Comparison of ENCODE assay signal across 17 mouse cellular contexts in genomic region chr1:167083181-167083580, GRCm38 (mm10).
DNase-seq lines count a peak whose midpoint lies in the region; ATAC-seq and TF ChIP-seq lines count a peak whose summit lies in the region.
"Had no signal": no experiment of that assay in that cellular context is flagged by ENCODE, and none has a peak within 500 bp of the region (broad histone marks: within the 10 kb centered on the region; RNA-seq: fewer than 3 reads in every experiment).

No protein-coding gene starts in this region.

- no peak for DNase-seq in midbrain, embryonic 10.5 days (ENCODE audit: low spot score)
- no peak for DNase-seq in midbrain, postnatal 0 days (ENCODE audit: low spot score)
- no peak for DNase-seq in forebrain, postnatal 0 days
- DNase-seq in midbrain, embryonic 14.5 days: no peak
- DNase-seq in thymus, postnatal 10 days (ENCODE audit: low spot score in 2 of 2): no peak
- no peak for DNase-seq in lung, postnatal 10 days
- no peak for DNase-seq in c-Kit-positive CD71-positive TER-119-positive erythroid progenitor cells, embryonic 14.5 days (ENCODE audit: low spot score)
- DNase-seq: adrenal gland, postnatal 14 days; gastrocnemius, postnatal 14 days; kidney, adult 2 months; kidney, postnatal 36 days; liver; lung, adult 18-20 months; lung, postnatal 36 days; right cerebral cortex, adult 18-20 months; thymus, adult 18-20 months had no signal

- H3K4me2 ChIP-seq in midbrain, postnatal 0 days (ENCODE audit: low read depth, low read length, poor library complexity, severe bottlenecking): no peak overlapping the region
- no peak overlapping the region for H3K4me2 ChIP-seq in forebrain, postnatal 0 days (ENCODE audit: low read depth)
- no peak overlapping the region for H3K4me2 ChIP-seq in midbrain, embryonic 14.5 days (ENCODE audit: low read length)
- H3K4me2 ChIP-seq: embryonic facial prominence, embryonic 15.5 days had no signal

- 91% methylated on average over 2 of the region's 2 CpGs for WGBS in midbrain, embryonic 10.5 days
- 49% methylated on average over 2 of the region's 2 CpGs for WGBS in midbrain, postnatal 0 days
- WGBS in forebrain, postnatal 0 days: 22% methylated on average over 2 of the region's 2 CpGs
- WGBS in midbrain, embryonic 14.5 days: 44% methylated on average over 2 of the region's 2 CpGs

- no peak overlapping the region for H3K9ac ChIP-seq in midbrain, postnatal 0 days (replicated peaks; ENCODE audit: low read length, poor library complexity, severe bottlenecking)
- H3K9ac ChIP-seq in forebrain, postnatal 0 days: no peak overlapping the region
- H3K9ac ChIP-seq in midbrain, embryonic 14.5 days (replicated peaks; ENCODE audit: low read length): no peak overlapping the region
- H3K9ac ChIP-seq: embryonic facial prominence, embryonic 15.5 days had no signal

- no peaks in the 10 kb centered on the region for H3K27me3 ChIP-seq in midbrain, embryonic 10.5 days (ENCODE audit: low read depth, poor library complexity, severe bottlenecking)
- no peaks in the 10 kb centered on the region for H3K27me3 ChIP-seq in midbrain, postnatal 0 days (ENCODE audit: insufficient read depth, low read length)
- no peaks in the 10 kb centered on the region for H3K27me3 ChIP-seq in forebrain, postnatal 0 days (ENCODE audit: insufficient read depth, low read length)
- H3K27me3 ChIP-seq in midbrain, embryonic 14.5 days (ENCODE audit: control insufficient read depth, insufficient read depth, low read length): no peaks in the 10 kb centered on the region
- H3K27me3 ChIP-seq: embryonic facial prominence, embryonic 15.5 days had no signal

- no peaks in the 10 kb centered on the region for H3K9me3 ChIP-seq in midbrain, embryonic 10.5 days (replicated peaks)
- no peaks in the 10 kb centered on the region for H3K9me3 ChIP-seq in midbrain, postnatal 0 days (ENCODE audit: low read length)
- H3K9me3 ChIP-seq in forebrain, postnatal 0 days (ENCODE audit: low read length): no peaks in the 10 kb centered on the region
- H3K9me3 ChIP-seq in midbrain, embryonic 14.5 days (ENCODE audit: control insufficient read depth, low read length): no peaks in the 10 kb centered on the region
- H3K9me3 ChIP-seq: embryonic facial prominence, embryonic 15.5 days had no signal

- peaks cover 15% of the 10 kb centered on the region for H3K4me1 ChIP-seq in midbrain, embryonic 10.5 days
- H3K4me1 ChIP-seq in midbrain, postnatal 0 days (ENCODE audit: insufficient read depth, low read length): no peaks in the 10 kb centered on the region
- H3K4me1 ChIP-seq in forebrain, postnatal 0 days (ENCODE audit: insufficient read depth): peaks cover 7% of the 10 kb centered on the region; the same call in 1 of the 2 replicates
- peaks cover 30% of the 10 kb centered on the region for H3K4me1 ChIP-seq in midbrain, embryonic 14.5 days (ENCODE audit: control insufficient read depth, insufficient read depth, low read length)
- H3K4me1 ChIP-seq: embryonic facial prominence, embryonic 15.5 days had no signal

- TF ChIP-seq CTCF in midbrain, postnatal 0 days (IDR thresholded peaks at IDR 0.05): no peak
- TF ChIP-seq CTCF in forebrain, postnatal 0 days (IDR thresholded peaks at IDR 0.05; ENCODE audit: low read depth): no peak

- no peak overlapping the region for H3K4me3 ChIP-seq in midbrain, embryonic 10.5 days
- H3K4me3 ChIP-seq in midbrain, postnatal 0 days (ENCODE audit: low read depth, low read length): no peak overlapping the region
- H3K4me3 ChIP-seq in forebrain, postnatal 0 days (ENCODE audit: low read depth, low read length): no peak overlapping the region
- no peak overlapping the region for H3K4me3 ChIP-seq in midbrain, embryonic 14.5 days (replicated peaks; ENCODE audit: low read depth, low read length)
- H3K4me3 ChIP-seq: embryonic facial prominence, embryonic 15.5 days had no signal

- H3K36me3 ChIP-seq in midbrain, embryonic 10.5 days: 0 out of 2 replicates have a peak, but pooled peaks cover 3% of the 10 kb centered on the region
- peaks cover 9% of the 10 kb centered on the region; the same call in 1 of the 2 replicates for H3K36me3 ChIP-seq in midbrain, postnatal 0 days (ENCODE audit: insufficient read depth, low read length)
- H3K36me3 ChIP-seq in forebrain, postnatal 0 days (ENCODE audit: insufficient read depth): peaks cover 7% of the 10 kb centered on the region
- peaks cover 13% of the 10 kb centered on the region; the same call in 1 of the 2 replicates for H3K36me3 ChIP-seq in midbrain, embryonic 14.5 days (ENCODE audit: control insufficient read depth, insufficient read depth, low read length)
- H3K36me3 ChIP-seq: embryonic facial prominence, embryonic 15.5 days had no signal

- H3K27ac ChIP-seq in midbrain, embryonic 10.5 days (replicated peaks): peak overlapping the region; percentile 65; the same call in 1 of the 2 replicates
- H3K27ac ChIP-seq in midbrain, postnatal 0 days (ENCODE audit: low read depth, low read length): no peak overlapping the region
- H3K27ac ChIP-seq in forebrain, postnatal 0 days (ENCODE audit: low read depth, low read length): no peak overlapping the region
- peak overlapping the region; percentile 83 for H3K27ac ChIP-seq in midbrain, embryonic 14.5 days (replicated peaks; ENCODE audit: low read depth, low read length)
- H3K27ac ChIP-seq: embryonic facial prominence, embryonic 15.5 days had no signal

- no peak for ATAC-seq in midbrain, postnatal 0 days (ENCODE audit: low FRiP score)
- peak; percentile 39; the same call in 1 of the 2 replicates for ATAC-seq in forebrain, postnatal 0 days
- ATAC-seq in midbrain, embryonic 14.5 days (ENCODE audit: low FRiP score, low TSS enrichment): no peak

Comparison
In these comparisons a context has a peak if more than half of its experiments do, and no peak if none do; other contexts are left out.
1. H3K27ac ChIP-seq: peak in midbrain, embryonic 10.5 days (single experiment) and midbrain, embryonic 14.5 days (single experiment); none in midbrain, postnatal 0 days (single experiment) and forebrain, postnatal 0 days (single experiment).